Mouse (Mus musculus) CD4-positive, CD25-positive, alpha-beta regulatory T cell, adult 2 months (primary cell): ENCODE measurements around the gene Apex1.
"Not testable (repeated sequence)": the region's sequence is repeated elsewhere in the genome, so short reads cannot be mapped to it uniquely, and the experiment has no call there.

ENCODE experiments used
- DNase-seq: peaks from one replicate; pipeline ENCODE4 v3.0.0-alpha.2; 2012; ENCODE audit warnings: low read depth, low spot score

Apex1 gene

GRCm38 (mm10) chr14:50924281-50925064, at the start of gene Apex1, which contains the start of gene Osgep:
Apex1 (plus strand) TSS chr14:50924968.
Osgep (minus strand) TSS chr14:50924893.
- DNase-seq = peak; percentile 99

- no peak for DNase-seq
These were observed 49.6 kb upstream of the Apex1 start for GRCm38 (mm10) chr14:50875175-50875574.

GRCm38 (mm10) chr14:50875591-50876230, 49.1 kb upstream of the Apex1 start:
- no peak for DNase-seq

- DNase-seq = no peak
These were observed 48.4 kb upstream of the Apex1 start for GRCm38 (mm10) chr14:50876236-50876950.

GRCm38 (mm10) chr14:50891621-50892020, 33.1 kb upstream of the Apex1 start:
- DNase-seq = no peak

- no peak for DNase-seq
These were observed 32.7 kb upstream of the Apex1 start for GRCm38 (mm10) chr14:50892091-50892490.

- DNase-seq = peak; percentile 9
These were observed 32.0 kb upstream of the Apex1 start for GRCm38 (mm10) chr14:50892541-50893459.

GRCm38 (mm10) chr14:50895407-50895806, 29.4 kb upstream of the Apex1 start:
- DNase-seq = no peak

GRCm38 (mm10) chr14:50895985-50896746, 28.6 kb upstream of the Apex1 start:
- no peak for DNase-seq

GRCm38 (mm10) chr14:50896747-50897373, 27.9 kb upstream of the Apex1 start:
- no peak for DNase-seq

GRCm38 (mm10) chr14:50897374-50897765, 27.4 kb upstream of the Apex1 start, which contains the start of gene Klhl33:
Klhl33 (minus strand) TSS chr14:50897507.
- DNase-seq = no peak

- DNase-seq = not testable (repeated sequence)
These were observed 26.8 kb upstream of the Apex1 start for GRCm38 (mm10) chr14:50897992-50898391.

- DNase-seq = peak; percentile 29
These were observed 20.6 kb upstream of the Apex1 start for GRCm38 (mm10) chr14:50903973-50904827.

GRCm38 (mm10) chr14:50904828-50905129, 20.0 kb upstream of the Apex1 start:
- DNase-seq = no peak

- not testable (repeated sequence) for DNase-seq
These were observed 19.4 kb upstream of the Apex1 start for GRCm38 (mm10) chr14:50905327-50905726.

GRCm38 (mm10) chr14:50908126-50908525, 16.6 kb upstream of the Apex1 start:
- no peak for DNase-seq

GRCm38 (mm10) chr14:50911356-50911755, 13.4 kb upstream of the Apex1 start:
- DNase-seq = no peak

GRCm38 (mm10) chr14:50923437-50923836, 1.3 kb upstream of the Apex1 start:
- DNase-seq = peak; percentile 19
